Mouse (Mus musculus) liver, adult 2 months (tissue): ENCODE measurements at regions not wholly inside any gene's neighbourhood (a gene's known extent, or its start where the extent isn't known, plus 50 kb on each side); places are given as distances from the start of the nearest gene placed in this dataset.

Experiments used
- CTCF ChIP-seq: fragments of 200-500 bp; IDR thresholded peaks from 2 replicates; pipeline ENCODE4 v1.5.1; 2011; ENCODE audit warnings: low read depth, low read length, control low read depth
- POLR2A ChIP-seq: fragments of 200-500 bp; IDR thresholded peaks from 2 replicates; pipeline ENCODE4 v1.6.1; 2011; ENCODE audit warnings: low read length, control low read depth; ENCODE audit not compliant: insufficient read depth; ENCODE audit errors: extremely low read depth

- TF ChIP-seq CTCF (no peak), POLR2A (no peak)
These were observed 1549.1 kb upstream of the Zeb2 start for GRCm38 (mm10) chr2:46666084-46666989.
